Mouse (Mus musculus) lung, embryonic 16.5 days (tissue): ENCODE results near the gene Olfr135. TPM values are rescaled to one million over a fixed set of nuclear protein-coding genes. Genes with fewer than 3 reads are reported as not detected.

Experiments
- ATAC-seq: fragments of 200-750 bp; cut with Nextera tagmentation; 2 replicates; pipeline ENCODE4 v1.8.0; 2017; ENCODE audit warnings: low read depth, mild to moderate bottlenecking, moderate library complexity
- H3K27ac ChIP-seq: fragments of 300-500 bp; sonication (generic); 2 replicates; pipeline ENCODE4 v1.5.1; 2014; ENCODE audit warnings: mild to moderate bottlenecking, control low read depth, low read length
- H3K27me3 ChIP-seq: fragments of 300-500 bp; sonication (generic); 2 replicates; pipeline ENCODE4 v1.6.1; 2014; ENCODE audit warnings: low read depth, low read length, mixed read lengths; ENCODE audit not compliant: control insufficient read depth, insufficient read depth
- H3K36me3 ChIP-seq: fragments of 300-500 bp; sonication (generic); 2 replicates; pipeline ENCODE4 v1.6.1; 2014; ENCODE audit warnings: low read length; ENCODE audit not compliant: control insufficient read depth, insufficient read depth
- H3K4me1 ChIP-seq: fragments of 300-500 bp; sonication (generic); replicated peaks from 2 replicates; pipeline ENCODE4 v1.6.1; 2014; ENCODE audit warnings: low read length, mixed read lengths; ENCODE audit not compliant: control insufficient read depth, insufficient read depth
- H3K4me2 ChIP-seq: fragments of 300-500 bp; sonication (generic); 2 replicates; pipeline ENCODE4 v1.6.1; 2014; ENCODE audit warnings: low read depth, low read length, control low read depth
- H3K4me3 ChIP-seq: fragments of 300-500 bp; sonication (generic); 2 replicates; pipeline ENCODE4 v1.5.1; 2014; ENCODE audit warnings: mild to moderate bottlenecking, low read length, control low read depth
- H3K9ac ChIP-seq: fragments of 300-500 bp; sonication (generic); 2 replicates; pipeline ENCODE4 v1.6.1; 2014; ENCODE audit warnings: low read length, control low read depth
- H3K9me3 ChIP-seq: fragments of 300-500 bp; sonication (generic); 2 replicates; pipeline ENCODE4 v1.6.1; 2016; ENCODE audit warnings: low read length; ENCODE audit not compliant: control insufficient read depth
- WGBS: fragments of 180-500 bp; shearing (Covaris S2); extraction: QIAGEN DNeasy Blood & Tissue Kit; methylation state at CpG from one replicate; pipeline ENCODE4 v1.1.7; 2014; 5-methylcytosine and 5-hydroxymethylcytosine counted together
- polyA plus RNA-seq: library from polyadenylated mRNA; unstranded; fragments of >200 nt; fragmentation: Nextera tagmentation; extraction: Ambion mirVana; gene quantifications from 2 replicates; pipeline ENCODE4 v1.2.1, GENCODE M21; 2015

Gene Olfr135
- polyA plus RNA-seq: not detected in 2 replicates

DNA sequence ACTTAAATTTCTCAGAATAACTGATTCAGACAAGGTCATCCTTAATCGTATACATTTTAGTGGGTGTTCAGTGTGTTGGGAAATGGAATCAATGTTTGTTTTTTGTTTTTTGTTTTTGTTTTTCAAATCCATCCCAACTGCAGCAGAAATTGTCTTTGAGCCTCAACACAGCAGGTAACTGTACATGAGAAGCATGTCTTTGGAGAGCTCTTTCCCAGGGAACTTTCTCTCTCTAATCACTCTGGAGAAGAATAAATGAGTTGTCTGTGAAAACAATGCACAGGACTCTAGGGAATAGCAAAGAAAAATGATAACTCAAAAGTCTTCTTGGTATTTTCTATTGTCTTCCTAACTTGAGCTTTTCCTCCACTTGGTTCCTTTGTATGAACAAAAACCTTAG, at the start of gene Olfr135:
Gene Olfr135 (plus strand): TSS at position 301 of the 400 bp plus-strand sequence.
- 88% methylated on average over 1 of the region's 1 CpGs for WGBS
- H3K4me2 ChIP-seq: no peak within 1 kb of the TSS

DNA sequence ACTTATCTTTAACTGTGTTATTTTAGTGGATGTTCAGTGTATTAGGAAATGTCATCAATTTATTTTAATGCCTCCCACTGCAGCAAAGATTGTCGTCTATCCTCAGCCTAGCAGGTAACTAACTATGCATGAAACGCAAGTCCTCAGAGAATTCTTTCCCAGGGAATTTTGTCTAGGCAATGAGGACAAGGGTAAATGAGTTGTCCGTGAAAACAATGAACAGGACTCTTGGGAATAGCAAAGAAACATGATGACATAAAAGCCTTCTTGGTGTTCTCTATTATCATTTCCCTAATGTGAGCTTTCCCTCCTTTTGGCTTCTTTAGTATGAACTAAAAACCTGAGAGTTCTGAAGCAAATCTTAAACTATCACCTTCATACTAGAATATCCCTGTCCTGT, 33.0 kb upstream of the Olfr135 start, which contains the start of gene Olfr134:
Gene Olfr134 (plus strand): TSS at position 301 of the 400 bp plus-strand sequence.
- no peak within 1 kb of the TSS for H3K4me2 ChIP-seq
- H3K27ac ChIP-seq: no peak within 1 kb of the TSS
- 66% methylated on average over 3 of the region's 3 CpGs for WGBS
- no peaks in the 10 kb centered on the region for H3K27me3 ChIP-seq
- no peaks in the 10 kb centered on the region for H3K4me1 ChIP-seq
- no peak for ATAC-seq
- H3K9ac ChIP-seq: no peak within 1 kb of the TSS
- H3K9me3 ChIP-seq: no peaks in the 10 kb centered on the region
- H3K36me3 ChIP-seq: no peaks in the 10 kb centered on the region
- no peak within 1 kb of the TSS for H3K4me3 ChIP-seq

More for the DNA sequence above, at the start of gene Olfr135:
- Histone ChIP-seq H3K4me3 (no peak within 1 kb of the TSS), H3K4me1 (no peaks in the 10 kb centered on the region), H3K9ac (no peak within 1 kb of the TSS), H3K27ac (no peak within 1 kb of the TSS), H3K27me3 (no peaks in the 10 kb centered on the region), H3K9me3 (no peaks in the 10 kb centered on the region), H3K36me3 (no peaks in the 10 kb centered on the region)
- ATAC-seq: no peak

Other genes with a start within 250 kb of the Olfr135 start
- gene Olfr129, start 144.3 kb upstream of the Olfr135 start, polyA plus RNA-seq: not detected in 2 replicates
- gene Olfr130, start 140.4 kb upstream of the Olfr135 start, polyA plus RNA-seq: not detected in 2 replicates
- gene Olfr131, start 115.6 kb upstream of the Olfr135 start, polyA plus RNA-seq: not detected in 2 replicates
- not detected in 2 replicates for gene Olfr132, start 69.8 kb upstream of the Olfr135 start, polyA plus RNA-seq
- not detected in 2 replicates for gene Olfr133, start 59.1 kb upstream of the Olfr135 start, polyA plus RNA-seq
- gene Olfr134, start 32.9 kb upstream of the Olfr135 start, polyA plus RNA-seq: not detected in 2 replicates
- gene Olfr138, start 56.7 kb downstream of the Olfr135 start, polyA plus RNA-seq: not detected in 2 replicates
- not detected in 2 replicates for gene Olfr137, start 103.2 kb downstream of the Olfr135 start, polyA plus RNA-seq
- gene Olfr136, start 125.5 kb downstream of the Olfr135 start, polyA plus RNA-seq: not detected in 2 replicates
- gene Esp36, start 215.8 kb downstream of the Olfr135 start, polyA plus RNA-seq: not detected in 2 replicates